Mouse (Mus musculus): Measurements from ENCODE around the gene Snrnp25. TPM values are rescaled to one million over a fixed set of nuclear protein-coding genes. Genes with fewer than 3 reads are reported as not detected.

Gene Snrnp25
- polyA plus RNA-seq, 2 experiments, result 46.7 to 52.1 TPM

GRCm38 (mm10) chr11:32181973-32182868 is 23.0 kb upstream of the Snrnp25 start:
- H3K4me2 ChIP-seq (replicated peaks; ENCODE audit: low read depth, low read length, severe bottlenecking), result no peak overlapping the region
- no peak for TF ChIP-seq POLR2A (IDR thresholded peaks at IDR 0.05; ENCODE audit: borderline replicate concordance, extremely low read depth, insufficient read depth, insufficient read length)
- no peaks in the 10 kb centered on the region for H3K9me3 ChIP-seq (ENCODE audit: control insufficient read depth, low read length)
- no peaks in the 10 kb centered on the region for H3K27me3 ChIP-seq (ENCODE audit: control insufficient read depth, insufficient read depth, low read length)
- 50% methylated on average over 23 of the region's 25 CpGs for WGBS
- no peaks in the 10 kb centered on the region for H3K4me1 ChIP-seq (ENCODE audit: control insufficient read depth, insufficient read depth, low read length)
- DNase-seq (ENCODE audit: low spot score) (peak; percentile 80), ATAC-seq (ENCODE audit: low FRiP score, low read depth) (no peak)
- no peak overlapping the region for H3K4me3 ChIP-seq (replicated peaks; ENCODE audit: low read length)
- H3K36me3 ChIP-seq (ENCODE audit: control insufficient read depth, insufficient read depth, low read length), result no peaks in the 10 kb centered on the region
- H3K9ac ChIP-seq (ENCODE audit: low read depth, low read length, severe bottlenecking), result no peak overlapping the region
- H3K27ac ChIP-seq (replicated peaks; ENCODE audit: low read depth, low read length), result no peak overlapping the region

DNA sequence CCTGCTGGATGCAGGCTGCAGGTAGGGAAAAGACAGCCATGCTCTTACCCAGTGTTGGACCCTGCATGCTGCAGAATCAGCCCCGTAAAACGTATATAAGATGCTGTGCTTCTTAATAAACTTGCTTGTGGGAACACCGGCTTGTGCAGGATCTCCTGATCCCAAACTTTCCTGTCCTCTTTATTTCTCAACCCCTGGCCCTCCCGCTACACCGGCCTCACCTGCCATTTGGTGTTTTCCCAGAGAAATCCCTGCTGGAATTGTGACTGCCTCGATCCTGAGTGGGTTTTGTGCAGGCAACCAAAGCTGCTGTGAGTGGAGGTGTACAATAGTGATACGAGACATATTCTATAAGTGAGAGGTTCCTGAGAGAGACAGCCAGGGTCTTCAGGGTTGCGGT is 20.7 kb upstream of the Snrnp25 start:
- H3K27me3 ChIP-seq (ENCODE audit: control insufficient read depth, insufficient read depth, low read length), result no peaks in the 10 kb centered on the region
- DNase-seq (ENCODE audit: low spot score), result no peak
- WGBS, result 80% methylated on average over 8 of the region's 8 CpGs
- no peak for TF ChIP-seq POLR2A (IDR thresholded peaks at IDR 0.05; ENCODE audit: borderline replicate concordance, extremely low read depth, insufficient read depth, insufficient read length)
- no peaks in the 10 kb centered on the region for H3K9me3 ChIP-seq (ENCODE audit: control insufficient read depth, low read length)
- H3K4me2 ChIP-seq (replicated peaks; ENCODE audit: low read depth, low read length, severe bottlenecking), result no peak overlapping the region
- H3K36me3 ChIP-seq (ENCODE audit: control insufficient read depth, insufficient read depth, low read length), result no peaks in the 10 kb centered on the region
- no peaks in the 10 kb centered on the region for H3K4me1 ChIP-seq (ENCODE audit: control insufficient read depth, insufficient read depth, low read length)
- no peak overlapping the region for H3K4me3 ChIP-seq (replicated peaks; ENCODE audit: low read length)
- H3K9ac ChIP-seq (ENCODE audit: low read depth, low read length, severe bottlenecking), result no peak overlapping the region
- ATAC-seq (ENCODE audit: low FRiP score, low read depth), result no peak
- H3K27ac ChIP-seq (replicated peaks; ENCODE audit: low read depth, low read length), result no peak overlapping the region

GRCm38 (mm10) chr11:32186031-32186430 is 19.2 kb upstream of the Snrnp25 start:
- H3K9me3 ChIP-seq (ENCODE audit: control insufficient read depth, low read length), result no peaks in the 10 kb centered on the region
- no peaks in the 10 kb centered on the region for H3K27me3 ChIP-seq (ENCODE audit: control insufficient read depth, insufficient read depth, low read length)
- no peaks in the 10 kb centered on the region for H3K4me1 ChIP-seq (ENCODE audit: control insufficient read depth, insufficient read depth, low read length)
- ATAC-seq (ENCODE audit: low FRiP score, low read depth) (no peak), DNase-seq (ENCODE audit: low spot score) (no peak)
- no peak overlapping the region for H3K4me2 ChIP-seq (replicated peaks; ENCODE audit: low read depth, low read length, severe bottlenecking)
- WGBS, result 75% methylated on average over 3 of the region's 3 CpGs
- no peak overlapping the region for H3K4me3 ChIP-seq (replicated peaks; ENCODE audit: low read length)
- no peak overlapping the region for H3K9ac ChIP-seq (ENCODE audit: low read depth, low read length, severe bottlenecking)
- H3K36me3 ChIP-seq (ENCODE audit: control insufficient read depth, insufficient read depth, low read length), result no peaks in the 10 kb centered on the region
- TF ChIP-seq POLR2A (IDR thresholded peaks at IDR 0.05; ENCODE audit: borderline replicate concordance, extremely low read depth, insufficient read depth, insufficient read length), result no peak
- no peak overlapping the region for H3K27ac ChIP-seq (replicated peaks; ENCODE audit: low read depth, low read length)

DNA sequence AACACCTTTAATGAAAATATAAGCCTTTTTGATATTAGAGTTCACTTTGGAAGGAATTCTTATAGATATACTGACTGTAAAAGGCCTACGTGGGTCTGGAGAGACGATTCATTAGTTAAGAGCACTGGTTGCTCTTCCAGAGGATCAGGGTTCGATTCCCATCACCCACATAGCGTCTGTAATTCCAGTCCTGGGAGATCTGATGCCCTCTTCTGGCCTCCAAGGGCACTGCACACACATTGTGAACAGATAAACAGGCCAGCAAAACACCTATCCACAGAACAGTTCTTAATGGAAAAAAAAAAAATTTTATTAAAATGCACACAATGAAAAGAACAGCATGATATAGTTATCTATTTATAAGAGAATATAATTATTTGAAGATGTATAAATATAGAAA is 18.0 kb upstream of the Snrnp25 start:
- ATAC-seq (ENCODE audit: low FRiP score, low read depth), result no peak
- no peaks in the 10 kb centered on the region for H3K9me3 ChIP-seq (ENCODE audit: control insufficient read depth, low read length)
- DNase-seq (ENCODE audit: low spot score), result no peak
- no peaks in the 10 kb centered on the region for H3K36me3 ChIP-seq (ENCODE audit: control insufficient read depth, insufficient read depth, low read length)
- no peak for TF ChIP-seq POLR2A (IDR thresholded peaks at IDR 0.05; ENCODE audit: borderline replicate concordance, extremely low read depth, insufficient read depth, insufficient read length)
- 89% methylated on average over 4 of the region's 4 CpGs for WGBS
- H3K4me3 ChIP-seq (replicated peaks; ENCODE audit: low read length), result no peak overlapping the region
- H3K4me2 ChIP-seq (replicated peaks; ENCODE audit: low read depth, low read length, severe bottlenecking), result no peak overlapping the region
- no peaks in the 10 kb centered on the region for H3K27me3 ChIP-seq (ENCODE audit: control insufficient read depth, insufficient read depth, low read length)
- no peak overlapping the region for H3K9ac ChIP-seq (ENCODE audit: low read depth, low read length, severe bottlenecking)
- no peaks in the 10 kb centered on the region for H3K4me1 ChIP-seq (ENCODE audit: control insufficient read depth, insufficient read depth, low read length)
- no peak overlapping the region for H3K27ac ChIP-seq (replicated peaks; ENCODE audit: low read depth, low read length)

DNA sequence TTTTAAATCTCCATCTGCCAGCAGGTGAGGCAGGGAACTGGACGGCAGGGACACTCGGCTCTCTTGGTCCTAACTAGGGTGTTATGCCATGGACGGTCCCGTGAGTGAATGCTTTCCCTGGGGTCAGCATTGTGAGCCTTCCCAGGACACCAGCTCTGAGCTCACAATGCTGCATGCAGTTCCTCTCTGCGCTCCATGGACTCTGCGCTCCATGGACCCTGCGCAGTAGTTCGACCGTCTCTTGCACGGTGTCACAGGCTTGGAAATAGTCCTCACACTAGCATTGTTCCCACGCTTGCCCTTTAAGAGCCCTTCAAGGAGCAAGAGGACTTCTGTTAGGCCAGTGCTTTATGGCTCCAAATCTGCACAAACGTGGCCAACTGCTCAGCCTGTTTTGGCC is 16.3 kb upstream of the Snrnp25 start:
- 82% methylated on average over 12 of the region's 12 CpGs for WGBS
- no peaks in the 10 kb centered on the region for H3K4me1 ChIP-seq (ENCODE audit: control insufficient read depth, insufficient read depth, low read length)
- H3K9me3 ChIP-seq (ENCODE audit: control insufficient read depth, low read length), result no peaks in the 10 kb centered on the region
- no peaks in the 10 kb centered on the region for H3K27me3 ChIP-seq (ENCODE audit: control insufficient read depth, insufficient read depth, low read length)
- H3K4me2 ChIP-seq (replicated peaks; ENCODE audit: low read depth, low read length, severe bottlenecking), result no peak overlapping the region
- TF ChIP-seq POLR2A (IDR thresholded peaks at IDR 0.05; ENCODE audit: borderline replicate concordance, extremely low read depth, insufficient read depth, insufficient read length), result no peak
- H3K27ac ChIP-seq (replicated peaks; ENCODE audit: low read depth, low read length), result no peak overlapping the region
- no peaks in the 10 kb centered on the region for H3K36me3 ChIP-seq (ENCODE audit: control insufficient read depth, insufficient read depth, low read length)
- H3K4me3 ChIP-seq (replicated peaks; ENCODE audit: low read length), result no peak overlapping the region
- DNase-seq (ENCODE audit: low spot score) (no peak), ATAC-seq (ENCODE audit: low FRiP score, low read depth) (no peak)
- no peak overlapping the region for H3K9ac ChIP-seq (ENCODE audit: low read depth, low read length, severe bottlenecking)

Measured in limb, embryonic 14.5 days (tissue).